Mouse (Mus musculus) hindbrain, embryonic 13.5 days (tissue): ENCODE results near the gene Mrm3. TPM values are rescaled to one million over a fixed set of nuclear protein-coding genes. Genes with fewer than 3 reads are reported as not detected.

Experiments used
- ATAC-seq: fragments of 200-750 bp; cut with Nextera tagmentation; 2 replicates; pipeline ENCODE4 v1.8.0; 2017; ENCODE audit warnings: moderate TSS enrichment; ENCODE audit not compliant: low FRiP score
- H3K27ac ChIP-seq: fragments of 300-500 bp; sonication (generic); 2 replicates; pipeline ENCODE4 v1.5.1; 2015; ENCODE audit warnings: inconsistent platforms, mild to moderate bottlenecking, moderate library complexity
- H3K27me3 ChIP-seq: fragments of 300-500 bp; sonication (generic); 2 replicates; pipeline ENCODE4 v1.6.1; 2015; ENCODE audit warnings: mild to moderate bottlenecking, inconsistent platforms
- H3K36me3 ChIP-seq: fragments of 300-500 bp; sonication (generic); 2 replicates; pipeline ENCODE4 v1.6.1; 2015; ENCODE audit warnings: mild to moderate bottlenecking, inconsistent platforms
- H3K4me1 ChIP-seq: fragments of 300-500 bp; sonication (generic); replicated peaks from 2 replicates; pipeline ENCODE4 v1.6.1; 2015; ENCODE audit warnings: inconsistent platforms
- H3K4me2 ChIP-seq: fragments of 300-500 bp; sonication (generic); 2 replicates; pipeline ENCODE4 v1.6.1; 2015; ENCODE audit warnings: inconsistent platforms, mild to moderate bottlenecking, moderate library complexity
- H3K4me3 ChIP-seq: fragments of 300-500 bp; sonication (generic); 2 replicates; pipeline ENCODE4 v1.5.1; 2015; ENCODE audit warnings: mild to moderate bottlenecking, inconsistent platforms
- H3K9ac ChIP-seq: fragments of 300-500 bp; sonication (generic); 2 replicates; pipeline ENCODE4 v1.6.1; 2015; ENCODE audit warnings: mild to moderate bottlenecking, inconsistent platforms
- H3K9me3 ChIP-seq: fragments of 300-500 bp; sonication (generic); 2 replicates; pipeline ENCODE4 v1.6.1; 2016; ENCODE audit warnings: inconsistent platforms
- WGBS: fragments of 180-500 bp; shearing (Covaris S2); methylation state at CpG from one replicate; pipeline ENCODE4 v1.1.7; 2015; 5-methylcytosine and 5-hydroxymethylcytosine counted together
- polyA plus RNA-seq: library from polyadenylated mRNA; unstranded; fragments of >200 nt; fragmentation: Nextera tagmentation; extraction: Ambion mirVana; gene quantifications from 2 replicates; pipeline ENCODE4 v1.2.1, GENCODE M21; 2015

The Mrm3 gene
- polyA plus RNA-seq, 1 experiment from 2014 or later: 20.4 TPM

DNA sequence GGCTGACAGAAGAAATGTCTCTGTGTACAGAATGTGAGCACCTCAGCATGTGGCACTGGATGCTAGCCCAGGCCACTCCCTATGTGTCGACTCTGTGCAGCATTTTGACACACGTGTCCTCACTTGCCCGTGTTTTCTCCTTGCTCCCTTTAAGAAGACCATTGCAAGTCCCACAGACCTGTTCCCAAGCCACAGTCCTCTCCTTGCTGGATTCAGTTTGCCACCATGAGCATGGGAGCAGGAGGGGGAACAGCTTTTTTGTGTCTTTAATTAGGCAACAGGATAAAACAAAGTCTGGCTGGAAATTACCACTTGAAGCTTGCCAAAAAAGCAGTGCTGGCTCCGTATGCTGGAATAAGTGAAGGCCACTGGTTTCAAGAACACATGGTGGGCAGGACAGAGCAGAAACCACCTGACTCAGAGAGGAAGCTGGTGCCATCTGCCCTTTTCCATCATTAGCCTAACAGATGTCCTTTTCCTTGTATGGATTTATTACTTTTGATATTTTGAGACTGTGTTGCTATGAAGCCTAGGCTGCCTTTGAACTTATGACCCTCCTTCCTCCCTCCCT is 12.0 kb downstream of the Mrm3 start:
- WGBS: 62% methylated on average over 4 of the region's 4 CpGs
- Histone ChIP-seq H3K4me2 (no peak overlapping the region), H3K36me3 (peaks cover 21% of the 10 kb centered on the region), H3K9ac (no peak overlapping the region), H3K4me3 (no peak overlapping the region), H3K9me3 (no peaks in the 10 kb centered on the region), H3K27ac (peak overlapping the region; percentile 13; the same call in 1 of the 2 replicates), H3K4me1 (peaks cover 41% of the 10 kb centered on the region), H3K27me3 (no peaks in the 10 kb centered on the region)
- ATAC-seq: no peak

DNA sequence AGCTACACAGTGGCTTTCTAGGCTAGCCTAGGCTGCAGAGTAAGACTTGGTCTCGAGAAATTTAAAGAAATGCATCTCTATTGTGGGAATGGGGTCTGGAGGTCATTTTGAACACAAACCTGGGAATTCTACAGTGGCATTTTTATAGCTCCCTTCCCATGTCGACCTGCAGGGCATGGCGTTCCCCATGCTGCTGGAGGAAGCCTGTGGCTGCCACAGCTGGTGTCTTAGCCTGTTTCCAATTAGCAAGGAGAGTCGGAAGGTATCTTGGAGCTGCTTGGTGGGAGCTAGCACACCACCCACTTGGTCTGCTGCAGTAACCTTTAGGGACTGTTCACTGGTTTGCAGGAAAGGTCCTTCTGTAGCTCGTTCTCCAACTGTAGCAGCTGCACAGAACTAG is 12.6 kb downstream of the Mrm3 start:
- Histone ChIP-seq H3K9ac (0 out of 2 replicates have a peak overlapping the region, but pooled peaks have one; percentile 9), H3K27me3 (no peaks in the 10 kb centered on the region), H3K27ac (peak overlapping the region; percentile 13; the same call in 1 of the 2 replicates), H3K9me3 (no peaks in the 10 kb centered on the region), H3K36me3 (peaks cover 18% of the 10 kb centered on the region), H3K4me3 (no peak overlapping the region), H3K4me2 (no peak overlapping the region), H3K4me1 (peaks cover 47% of the 10 kb centered on the region)
- WGBS: 48% methylated on average over 5 of the region's 5 CpGs
- ATAC-seq: no peak

DNA sequence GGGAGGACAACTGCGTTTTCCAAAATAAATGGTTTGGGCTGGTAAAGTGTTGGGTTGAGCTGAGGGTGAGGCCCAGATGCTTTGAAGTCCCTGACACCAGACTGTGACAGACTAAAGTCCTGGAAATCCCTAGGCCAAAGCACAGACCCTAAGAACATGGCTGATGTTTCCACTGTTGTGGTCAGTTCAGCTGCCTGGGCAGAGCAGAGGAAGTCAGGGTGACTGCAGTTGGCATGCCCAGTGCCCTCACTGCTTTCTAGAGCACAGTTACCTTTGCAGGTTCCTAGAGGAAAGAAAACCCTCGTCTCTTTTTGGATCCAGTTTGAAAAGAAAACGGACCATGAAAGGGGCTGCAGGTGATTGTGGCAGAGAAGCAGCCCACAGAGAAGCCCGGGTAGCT is 13.9 kb downstream of the Mrm3 start:
- H3K4me3 ChIP-seq: no peak overlapping the region
- no peak overlapping the region for H3K27ac ChIP-seq
- no peaks in the 10 kb centered on the region for H3K27me3 ChIP-seq
- H3K4me1 ChIP-seq: peaks cover 58% of the 10 kb centered on the region
- H3K4me2 ChIP-seq: no peak overlapping the region
- no peak for ATAC-seq
- WGBS: 87% methylated on average over 4 of the region's 4 CpGs
- H3K9ac ChIP-seq: no peak overlapping the region
- peaks cover 14% of the 10 kb centered on the region for H3K36me3 ChIP-seq
- H3K9me3 ChIP-seq: no peaks in the 10 kb centered on the region

GRCm38 (mm10) chr11:76258511-76258910 is 15.0 kb downstream of the Mrm3 start:
- Histone ChIP-seq H3K4me1 (peaks cover 66% of the 10 kb centered on the region), H3K9me3 (no peaks in the 10 kb centered on the region), H3K36me3 (peaks cover 14% of the 10 kb centered on the region), H3K4me2 (no peak overlapping the region), H3K27ac (no peak overlapping the region), H3K9ac (no peak overlapping the region), H3K4me3 (no peak overlapping the region), H3K27me3 (no peaks in the 10 kb centered on the region)
- 65% methylated on average over 6 of the region's 6 CpGs for WGBS
- no peak for ATAC-seq

- peak overlapping the region; percentile 69 for H3K27ac ChIP-seq
- ATAC-seq: no peak; the same call in 1 of the 2 replicates
- H3K4me1 ChIP-seq: peaks cover 56% of the 10 kb centered on the region
- H3K27me3 ChIP-seq: no peaks in the 10 kb centered on the region
- H3K9me3 ChIP-seq: no peaks in the 10 kb centered on the region
- no peak overlapping the region for H3K4me3 ChIP-seq
- peak overlapping the region; percentile 58 for H3K9ac ChIP-seq
- 34% methylated on average over 10 of the region's 10 CpGs for WGBS
- H3K36me3 ChIP-seq: peaks cover 14% of the 10 kb centered on the region
- H3K4me2 ChIP-seq: 0 out of 2 replicates have a peak overlapping the region, but pooled peaks have one; percentile 15
Measured at GRCm38 (mm10) chr11:76260208-76261050, 16.9 kb downstream of the Mrm3 start.

- Histone ChIP-seq H3K4me2 (no peak overlapping the region), H3K9me3 (no peaks in the 10 kb centered on the region), H3K27ac (peak overlapping the region; percentile 69), H3K4me1 (peaks cover 59% of the 10 kb centered on the region), H3K27me3 (no peaks in the 10 kb centered on the region), H3K9ac (peak overlapping the region; percentile 58), H3K4me3 (no peak overlapping the region), H3K36me3 (peaks cover 14% of the 10 kb centered on the region)
- WGBS: 69% methylated on average over 12 of the region's 12 CpGs
- no peak for ATAC-seq
Measured at GRCm38 (mm10) chr11:76261224-76261623, 17.7 kb downstream of the Mrm3 start.

GRCm38 (mm10) chr11:76262611-76263351 is 19.3 kb downstream of the Mrm3 start:
- H3K36me3 ChIP-seq: peaks cover 10% of the 10 kb centered on the region
- H3K4me2 ChIP-seq: peak overlapping the region; percentile 27; the same call in 1 of the 2 replicates
- H3K27ac ChIP-seq: peak overlapping the region; percentile 75
- peak; percentile 47 for ATAC-seq
- H3K9me3 ChIP-seq: no peaks in the 10 kb centered on the region
- peak overlapping the region; percentile 61 for H3K9ac ChIP-seq
- WGBS: 4% methylated on average over 19 of the region's 19 CpGs
- H3K4me1 ChIP-seq: peaks cover 66% of the 10 kb centered on the region
- H3K4me3 ChIP-seq: no peak overlapping the region
- H3K27me3 ChIP-seq: no peaks in the 10 kb centered on the region

DNA sequence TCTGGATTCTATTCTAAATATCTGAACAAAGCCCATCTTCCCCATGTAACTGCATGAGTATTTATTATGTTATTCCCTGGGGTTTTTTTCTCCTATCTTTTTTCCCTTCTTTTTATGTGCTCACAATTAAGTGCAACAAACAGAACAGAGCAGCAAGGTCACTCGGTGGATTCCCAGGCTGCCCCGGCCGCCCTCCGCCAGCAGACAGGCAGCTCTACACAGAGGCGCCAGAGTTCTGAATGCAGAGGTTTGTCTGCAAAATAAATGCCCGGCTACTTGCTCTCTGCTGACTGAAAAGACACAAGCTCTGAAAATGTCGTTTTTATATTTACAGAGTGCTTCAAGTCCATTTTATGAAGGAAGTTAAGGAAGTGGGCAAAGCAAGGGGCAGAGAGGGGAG is 24.0 kb downstream of the Mrm3 start:
- no peak for ATAC-seq
- no peak overlapping the region for H3K4me3 ChIP-seq
- no peak overlapping the region for H3K4me2 ChIP-seq
- H3K27ac ChIP-seq: peak overlapping the region; percentile 90
- H3K36me3 ChIP-seq: peaks cover 6% of the 10 kb centered on the region; the same call in 1 of the 2 replicates
- H3K27me3 ChIP-seq: no peaks in the 10 kb centered on the region
- no peaks in the 10 kb centered on the region for H3K9me3 ChIP-seq
- WGBS: 27% methylated on average over 7 of the region's 7 CpGs
- H3K9ac ChIP-seq: peak overlapping the region; percentile 14; the same call in 1 of the 2 replicates
- H3K4me1 ChIP-seq: peaks cover 40% of the 10 kb centered on the region

GRCm38 (mm10) chr11:76268001-76268459 is 24.5 kb downstream of the Mrm3 start:
- H3K9ac ChIP-seq: peak overlapping the region; percentile 14; the same call in 1 of the 2 replicates
- H3K27me3 ChIP-seq: no peaks in the 10 kb centered on the region

GRCm38 (mm10) chr11:76268521-76269065 is 25.1 kb downstream of the Mrm3 start:
- H3K4me3 ChIP-seq: no peak overlapping the region
- H3K4me1 ChIP-seq: peaks cover 30% of the 10 kb centered on the region
- WGBS: 58% methylated on average over 6 of the region's 6 CpGs
- H3K4me2 ChIP-seq: no peak overlapping the region
- H3K9me3 ChIP-seq: no peaks in the 10 kb centered on the region
- peaks cover 6% of the 10 kb centered on the region; the same call in 1 of the 2 replicates for H3K36me3 ChIP-seq
- H3K9ac ChIP-seq: peak overlapping the region; percentile 14; the same call in 1 of the 2 replicates
- no peaks in the 10 kb centered on the region for H3K27me3 ChIP-seq
- ATAC-seq: no peak
- H3K27ac ChIP-seq: peak overlapping the region; percentile 90

More at GRCm38 (mm10) chr11:76268001-76268459, 24.5 kb downstream of the Mrm3 start:
- H3K36me3 ChIP-seq: peaks cover 6% of the 10 kb centered on the region; the same call in 1 of the 2 replicates
- 20% methylated on average over 5 of the region's 5 CpGs for WGBS
- H3K9me3 ChIP-seq: no peaks in the 10 kb centered on the region
- H3K4me2 ChIP-seq: no peak overlapping the region
- H3K27ac ChIP-seq: peak overlapping the region; percentile 90
- H3K4me3 ChIP-seq: no peak overlapping the region
- peaks cover 36% of the 10 kb centered on the region for H3K4me1 ChIP-seq
- ATAC-seq: peak; percentile 61

DNA sequence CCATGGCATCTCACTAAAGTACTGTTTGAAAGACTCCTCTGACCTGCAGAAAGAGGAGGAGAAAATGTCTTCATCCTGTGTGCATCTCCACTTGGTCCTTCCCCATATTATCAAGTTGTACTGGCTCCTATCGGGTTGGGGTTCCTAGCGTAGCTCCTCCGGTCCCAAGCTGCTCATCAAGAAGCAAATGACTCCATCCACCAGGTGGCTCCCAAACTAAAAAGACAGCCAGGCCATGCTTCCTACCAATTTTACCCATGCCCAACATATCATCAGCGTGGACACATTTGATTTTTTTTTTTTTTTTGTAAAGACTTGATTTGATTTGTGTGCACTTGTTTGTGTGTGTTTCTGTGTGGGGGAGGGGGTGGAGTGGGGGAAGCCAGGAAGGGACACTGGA is 28.9 kb downstream of the Mrm3 start:
- no peak for ATAC-seq
- Histone ChIP-seq H3K4me2 (no peak overlapping the region), H3K9me3 (no peaks in the 10 kb centered on the region), H3K36me3 (peaks cover 17% of the 10 kb centered on the region), H3K9ac (no peak overlapping the region), H3K27ac (no peak overlapping the region), H3K4me3 (no peak overlapping the region), H3K27me3 (no peaks in the 10 kb centered on the region), H3K4me1 (peaks cover 13% of the 10 kb centered on the region)
- WGBS: 86% methylated on average over 4 of the region's 4 CpGs
